Mouse (Mus musculus): ENCODE data around the gene Tlr5. TPM values are rescaled to one million over a fixed set of nuclear protein-coding genes. Genes with fewer than 3 reads are reported as not detected.
A peak's percentile ranks its signal among the peaks of the same experiment; 100 is the strongest.

Tlr5 gene
- polyA plus RNA-seq, 1 experiment from 2014 or later = 0.39 TPM

DNA sequence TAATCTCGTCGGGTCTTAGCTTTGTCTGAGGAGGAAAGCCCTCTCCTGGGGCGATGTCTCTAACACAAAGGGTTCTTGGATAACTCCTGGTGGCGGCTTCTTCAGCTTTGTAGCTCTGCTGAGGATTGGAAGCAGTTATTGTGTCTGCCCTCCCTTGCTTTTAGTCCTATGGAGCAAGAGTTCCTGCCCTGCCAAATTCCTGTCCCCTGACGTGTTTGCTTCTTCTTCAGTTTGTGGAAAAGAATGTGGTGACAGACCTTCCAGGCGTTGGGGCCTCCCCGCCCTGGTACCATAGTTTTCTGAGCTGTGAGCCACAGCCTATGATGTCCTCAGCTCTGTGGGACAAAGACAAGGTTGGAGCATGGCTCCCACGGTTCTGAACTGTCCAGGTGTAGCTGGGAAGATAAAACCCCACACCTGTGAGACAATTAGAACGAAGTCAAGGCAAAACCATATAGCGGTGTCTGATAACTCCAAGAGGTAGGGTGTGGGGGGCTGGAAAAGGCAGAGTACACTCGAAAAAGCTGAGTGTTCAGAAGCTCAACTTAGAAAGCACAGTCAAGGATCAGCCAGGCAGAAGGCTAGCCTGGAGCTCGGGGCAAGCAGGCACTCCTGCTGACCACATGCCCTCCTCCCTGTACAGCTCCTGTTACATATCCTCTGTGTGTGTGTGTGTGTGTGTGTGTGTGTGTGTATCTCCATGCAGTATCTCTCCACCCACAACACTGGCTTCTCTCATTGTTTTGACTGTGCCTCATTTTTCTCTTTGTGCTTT lies 1.8 kb downstream of the Tlr5 start:
- H3K27me3 ChIP-seq = peaks cover 33% of the 10 kb centered on the region
- no peak for ATAC-seq
- H3K36me3 ChIP-seq = no peaks in the 10 kb centered on the region
- no peaks in the 10 kb centered on the region for H3K9me3 ChIP-seq
- 59% methylated on average over 12 of the region's 12 CpGs for WGBS
- H3K27ac ChIP-seq = no peak overlapping the region
- no peak overlapping the region for H3K4me3 ChIP-seq (replicated peaks)
- peaks cover 46% of the 10 kb centered on the region for H3K4me1 ChIP-seq (replicated peaks)
- H3K9ac ChIP-seq (replicated peaks) = no peak overlapping the region
- H3K4me2 ChIP-seq (replicated peaks) = no peak overlapping the region

GRCm38 (mm10) chr1:182957001-182957757 lies 2.6 kb downstream of the Tlr5 start:
- no peak overlapping the region for H3K4me2 ChIP-seq (replicated peaks)
- peaks cover 46% of the 10 kb centered on the region for H3K4me1 ChIP-seq (replicated peaks)
- no peak overlapping the region for H3K4me3 ChIP-seq (replicated peaks)
- H3K27me3 ChIP-seq = peaks cover 33% of the 10 kb centered on the region
- no peak for ATAC-seq
- 90% methylated on average over 16 of the region's 16 CpGs for WGBS
- H3K9ac ChIP-seq (replicated peaks) = no peak overlapping the region
- H3K36me3 ChIP-seq = no peaks in the 10 kb centered on the region
- H3K9me3 ChIP-seq = no peaks in the 10 kb centered on the region
- no peak overlapping the region for H3K27ac ChIP-seq

DNA sequence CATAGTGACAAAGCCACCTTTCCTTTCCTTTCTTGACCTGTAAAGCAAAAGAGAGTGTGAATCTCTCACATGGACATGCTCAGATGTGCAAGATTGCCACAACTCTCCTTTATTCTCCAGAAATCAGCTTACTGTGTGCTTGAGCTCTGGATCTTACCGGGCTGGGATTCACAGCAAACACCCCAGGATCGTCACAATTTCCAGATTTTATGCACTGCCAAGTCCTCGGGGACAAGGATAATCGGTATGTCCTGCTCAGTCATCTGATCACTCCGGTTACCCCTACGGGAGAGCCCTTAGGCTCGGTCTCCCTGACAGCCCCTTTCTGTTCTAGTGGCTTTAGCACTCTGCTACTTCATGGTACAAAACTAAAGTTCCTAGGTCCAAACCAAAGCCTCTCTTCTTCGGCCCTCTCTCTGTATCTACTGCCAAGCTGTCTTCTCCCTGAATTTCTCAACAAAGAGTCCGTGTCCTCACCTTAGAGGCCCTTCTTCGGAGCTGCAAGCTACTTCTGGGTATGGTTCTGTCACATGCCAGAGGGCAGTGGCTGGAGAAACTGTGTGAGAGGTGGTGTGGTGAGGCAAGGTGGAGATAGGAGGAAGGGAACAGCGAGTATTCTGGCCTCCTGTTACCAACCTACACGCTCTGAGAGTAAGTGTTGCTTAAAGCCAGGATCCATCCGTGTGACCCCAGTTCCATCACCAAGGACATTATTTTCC lies 3.4 kb downstream of the Tlr5 start:
- Histone ChIP-seq H3K9ac (replicated peaks) (no peak overlapping the region), H3K9me3 (no peaks in the 10 kb centered on the region)
- 78% methylated on average over 13 of the region's 13 CpGs for WGBS

DNA sequence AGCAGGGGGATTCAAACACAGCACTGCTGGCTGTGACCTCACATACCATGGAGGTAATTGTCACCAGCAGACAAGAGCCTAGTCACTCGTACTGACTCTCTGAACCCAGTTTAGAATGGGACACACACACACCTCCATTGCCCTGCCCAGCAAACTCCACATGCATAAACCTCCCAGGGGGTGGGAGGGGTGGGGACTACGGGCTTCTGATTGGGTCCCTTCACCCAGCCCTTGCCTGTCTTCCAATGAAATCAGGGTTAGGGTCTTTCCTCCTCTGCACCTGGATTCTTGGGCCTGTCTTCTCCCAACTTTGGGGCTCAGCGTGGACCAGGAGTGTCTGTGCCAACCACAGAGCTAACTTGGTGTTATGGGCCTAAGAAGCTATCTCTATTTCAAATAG lies 4.2 kb downstream of the Tlr5 start:
- peaks cover 33% of the 10 kb centered on the region for H3K27me3 ChIP-seq
- peak; percentile 18; the same call in 1 of the 2 replicates for ATAC-seq
- 0 out of 2 replicates have a peak overlapping the region, but pooled peaks have one; percentile 40 for H3K4me3 ChIP-seq (replicated peaks)
- no peaks in the 10 kb centered on the region for H3K36me3 ChIP-seq
- peaks cover 42% of the 10 kb centered on the region for H3K4me1 ChIP-seq (replicated peaks)
- no peak overlapping the region for H3K9ac ChIP-seq (replicated peaks)
- WGBS = 52% methylated on average over 3 of the region's 3 CpGs
- H3K4me2 ChIP-seq (replicated peaks) = peak overlapping the region; percentile 64
- no peaks in the 10 kb centered on the region for H3K9me3 ChIP-seq
- peak overlapping the region; percentile 4; the same call in 1 of the 2 replicates for H3K27ac ChIP-seq

More for the DNA sequence above, 3.4 kb downstream of the Tlr5 start:
- no peak overlapping the region for H3K4me2 ChIP-seq (replicated peaks)
- no peak overlapping the region for H3K4me3 ChIP-seq (replicated peaks)
- H3K27me3 ChIP-seq = peaks cover 33% of the 10 kb centered on the region
- no peak overlapping the region for H3K27ac ChIP-seq
- no peak for ATAC-seq
- peaks cover 44% of the 10 kb centered on the region for H3K4me1 ChIP-seq (replicated peaks)
- no peaks in the 10 kb centered on the region for H3K36me3 ChIP-seq

- Histone ChIP-seq H3K9me3 (no peaks in the 10 kb centered on the region), H3K4me1 (replicated peaks) (peaks cover 42% of the 10 kb centered on the region), H3K36me3 (no peaks in the 10 kb centered on the region), H3K4me3 (replicated peaks) (peak overlapping the region; percentile 40), H3K4me2 (replicated peaks) (peak overlapping the region; percentile 64), H3K27ac (peak overlapping the region; percentile 59), H3K27me3 (peaks cover 33% of the 10 kb centered on the region), H3K9ac (replicated peaks) (peak overlapping the region; percentile 56)
- peak; percentile 46 for ATAC-seq
- WGBS = under 1% methylated on average over 17 of the region's 17 CpGs
Observed at GRCm38 (mm10) chr1:182959251-182959691, 4.7 kb downstream of the Tlr5 start.

DNA sequence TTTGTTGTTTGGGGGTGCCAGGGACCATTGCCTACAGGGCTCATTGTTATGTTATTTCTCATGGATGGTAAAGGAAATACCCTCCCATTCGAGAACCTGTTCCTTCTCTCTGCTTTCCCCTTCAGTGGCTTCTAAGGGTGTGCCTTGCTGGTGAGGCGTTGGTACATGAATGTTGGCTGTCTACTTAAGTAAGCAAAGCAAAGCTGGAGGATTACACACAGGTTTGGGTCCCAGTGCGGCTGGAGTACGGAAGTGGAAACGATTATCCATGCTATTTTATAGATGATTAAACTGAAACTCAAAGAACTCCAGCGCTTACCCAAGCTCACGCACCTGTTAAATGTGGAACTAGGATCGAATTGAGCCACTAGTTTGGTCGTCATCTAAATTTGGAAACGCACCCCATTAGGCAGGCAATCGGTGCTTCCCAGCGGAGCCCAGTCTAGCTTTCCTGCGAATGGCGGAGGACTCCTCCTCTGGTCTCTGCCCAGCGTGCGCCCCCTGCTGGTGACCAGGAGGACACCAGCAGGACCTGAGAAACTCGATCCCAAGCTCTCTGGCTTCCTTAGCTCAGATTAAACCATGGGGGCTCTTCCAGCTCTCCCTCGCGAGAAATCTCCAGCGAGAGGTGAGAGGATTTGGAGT lies 5.3 kb downstream of the Tlr5 start:
- H3K4me2 ChIP-seq (replicated peaks) = peak overlapping the region; percentile 64
- peaks cover 33% of the 10 kb centered on the region for H3K27me3 ChIP-seq
- ATAC-seq = peak; percentile 77
- WGBS = under 1% methylated on average over 20 of the region's 20 CpGs
- H3K4me3 ChIP-seq (replicated peaks) = peak overlapping the region; percentile 40
- peak overlapping the region; percentile 59 for H3K27ac ChIP-seq
- H3K9ac ChIP-seq (replicated peaks) = peak overlapping the region; percentile 56
- H3K4me1 ChIP-seq (replicated peaks) = peaks cover 42% of the 10 kb centered on the region
- H3K36me3 ChIP-seq = no peaks in the 10 kb centered on the region
- H3K9me3 ChIP-seq = no peaks in the 10 kb centered on the region

GRCm38 (mm10) chr1:182961076-182961475 lies 6.5 kb downstream of the Tlr5 start:
- Histone ChIP-seq H3K4me2 (replicated peaks) (no peak overlapping the region), H3K27ac (no peak overlapping the region), H3K9me3 (no peaks in the 10 kb centered on the region)

DNA sequence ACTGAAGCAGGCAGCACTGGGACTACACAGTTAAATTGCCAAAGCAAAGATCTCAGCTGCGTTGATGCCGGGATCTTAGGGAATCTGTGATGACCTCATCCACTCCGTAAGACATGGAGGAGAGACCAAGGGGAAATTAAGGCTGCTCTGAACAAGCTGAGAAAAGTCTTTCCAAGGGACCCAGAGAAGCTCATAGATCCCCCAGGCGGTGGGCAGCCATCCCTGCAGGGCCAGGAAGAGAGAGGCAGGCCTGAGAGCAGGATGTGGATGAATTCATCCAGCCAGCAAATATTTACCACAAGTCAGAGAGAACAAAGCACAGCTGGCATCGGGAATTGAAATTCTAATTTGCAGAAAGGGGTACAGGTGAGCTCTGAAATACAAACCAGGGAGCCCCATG lies 8.7 kb downstream of the Tlr5 start:
- Histone ChIP-seq H3K27ac (peak overlapping the region; percentile 11; the same call in 1 of the 2 replicates), H3K4me3 (replicated peaks) (no peak overlapping the region), H3K9ac (replicated peaks) (no peak overlapping the region), H3K27me3 (peaks cover 8% of the 10 kb centered on the region), H3K4me1 (replicated peaks) (peaks cover 39% of the 10 kb centered on the region), H3K9me3 (no peaks in the 10 kb centered on the region), H3K4me2 (replicated peaks) (no peak overlapping the region), H3K36me3 (no peaks in the 10 kb centered on the region)
- no peak for ATAC-seq
- WGBS = 50% methylated on average over 5 of the region's 5 CpGs

More at GRCm38 (mm10) chr1:182961076-182961475, 6.5 kb downstream of the Tlr5 start:
- Histone ChIP-seq H3K36me3 (no peaks in the 10 kb centered on the region), H3K4me1 (replicated peaks) (peaks cover 42% of the 10 kb centered on the region), H3K4me3 (replicated peaks) (no peak overlapping the region), H3K9ac (replicated peaks) (no peak overlapping the region), H3K27me3 (peaks cover 24% of the 10 kb centered on the region)
- 74% methylated on average over 5 of the region's 5 CpGs for WGBS
- ATAC-seq = no peak

DNA sequence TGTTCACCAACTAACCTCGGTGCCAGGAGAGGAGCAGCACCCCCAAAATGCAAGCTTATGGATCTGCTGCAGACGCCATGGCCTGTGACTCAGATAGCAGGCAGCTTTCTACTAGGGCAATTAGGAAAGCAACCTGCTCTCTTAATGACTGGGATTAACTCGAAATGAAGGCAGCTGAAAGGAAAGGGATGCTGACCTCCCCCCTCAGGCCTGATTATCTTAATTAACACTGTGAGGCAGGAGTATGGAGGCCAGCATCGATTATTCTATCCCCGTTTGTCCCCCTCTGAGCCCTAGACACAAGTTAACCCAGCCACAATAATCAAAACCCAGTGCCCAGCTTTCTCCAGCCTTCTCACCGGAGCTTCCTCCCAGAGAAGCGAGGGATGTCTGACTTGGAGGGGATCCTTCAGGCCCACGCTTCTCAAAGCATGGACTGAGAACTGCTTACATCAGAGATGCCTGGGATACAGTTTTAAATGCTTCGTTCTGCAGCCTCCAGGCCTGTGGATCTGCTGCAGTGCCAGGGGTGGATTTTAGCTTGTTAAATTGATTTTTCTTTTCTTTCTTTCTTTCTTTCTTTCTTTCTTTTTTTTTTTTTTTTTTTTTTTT lies 10.4 kb downstream of the Tlr5 start:
- H3K9ac ChIP-seq (replicated peaks) = no peak overlapping the region
- no peaks in the 10 kb centered on the region for H3K36me3 ChIP-seq
- peaks cover 3% of the 10 kb centered on the region; the same call in 1 of the 2 replicates for H3K27me3 ChIP-seq
- H3K27ac ChIP-seq = peak overlapping the region; percentile 31
- 29% methylated on average over 9 of the region's 9 CpGs for WGBS
- H3K4me1 ChIP-seq (replicated peaks) = peaks cover 24% of the 10 kb centered on the region
- no peak overlapping the region for H3K4me2 ChIP-seq (replicated peaks)
- no peaks in the 10 kb centered on the region for H3K9me3 ChIP-seq
- ATAC-seq = peak; percentile 18; the same call in 1 of the 2 replicates
- no peak overlapping the region for H3K4me3 ChIP-seq (replicated peaks)

DNA sequence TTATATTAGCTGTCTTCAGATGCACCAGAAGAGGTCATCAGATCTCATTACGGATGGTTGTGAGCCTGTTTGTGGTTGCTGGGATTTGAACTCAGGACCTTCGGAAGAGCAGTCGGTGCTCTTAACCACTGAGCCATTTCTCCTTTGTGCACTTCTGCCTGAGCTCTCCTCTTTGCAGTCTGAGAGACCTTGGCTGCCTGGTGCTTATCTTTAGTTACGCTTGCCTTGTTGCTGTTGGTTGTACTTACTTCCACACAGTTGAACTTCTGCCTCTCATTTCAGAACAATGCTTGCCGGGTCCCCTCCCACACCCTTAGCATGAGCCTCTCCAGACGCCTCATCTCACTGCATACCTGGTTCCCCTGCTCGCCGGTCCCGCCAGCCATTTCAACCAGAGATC lies 14.1 kb downstream of the Tlr5 start:
- peaks cover 15% of the 10 kb centered on the region for H3K4me1 ChIP-seq (replicated peaks)
- WGBS = 89% methylated on average over 9 of the region's 9 CpGs
- no peak overlapping the region for H3K27ac ChIP-seq
- no peak overlapping the region for H3K9ac ChIP-seq (replicated peaks)
- H3K4me3 ChIP-seq (replicated peaks) = no peak overlapping the region
- no peak for ATAC-seq
- H3K4me2 ChIP-seq (replicated peaks) = no peak overlapping the region
- no peaks in the 10 kb centered on the region for H3K36me3 ChIP-seq
- H3K9me3 ChIP-seq = no peaks in the 10 kb centered on the region
- no peaks in the 10 kb centered on the region for H3K27me3 ChIP-seq

DNA sequence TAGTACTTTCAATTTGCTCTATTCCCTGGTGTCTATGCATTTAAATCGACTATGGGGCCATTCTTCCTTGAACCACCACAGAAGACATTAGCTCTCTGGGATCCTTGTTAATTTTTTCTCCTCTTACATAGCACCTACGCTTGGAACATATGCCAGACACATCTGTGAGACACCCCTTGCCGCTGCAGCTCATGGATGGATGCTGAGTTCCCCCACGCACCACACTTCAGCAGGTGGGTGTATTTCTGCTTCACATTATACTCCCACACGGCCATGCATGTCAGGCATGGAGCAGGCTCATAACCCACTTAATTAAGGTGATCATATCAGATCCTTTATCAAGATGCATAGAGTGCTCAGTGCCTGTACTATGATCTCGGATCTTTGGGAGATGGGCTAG lies 17.7 kb downstream of the Tlr5 start:
- H3K9ac ChIP-seq (replicated peaks) = no peak overlapping the region
- no peaks in the 10 kb centered on the region for H3K27me3 ChIP-seq
- no peaks in the 10 kb centered on the region for H3K36me3 ChIP-seq
- no peak overlapping the region for H3K27ac ChIP-seq
- no peak overlapping the region for H3K4me3 ChIP-seq (replicated peaks)
- H3K9me3 ChIP-seq = no peaks in the 10 kb centered on the region
- ATAC-seq = no peak
- H3K4me2 ChIP-seq (replicated peaks) = no peak overlapping the region
- no peaks in the 10 kb centered on the region for H3K4me1 ChIP-seq (replicated peaks)
- 85% methylated on average over 6 of the region's 6 CpGs for WGBS
